Mouse (Mus musculus) erythroblast, embryonic 14.5 days (primary cell): ENCODE data around the gene Rab40c. TPM values are rescaled to one million over a fixed set of nuclear protein-coding genes. Genes with fewer than 3 reads are reported as not detected.

Experiments
- H3K27me3 ChIP-seq: 2 replicates; pipeline ENCODE4 v1.6.1; 2012; ENCODE audit warnings: inconsistent platforms; ENCODE audit not compliant: control insufficient read depth
- H3K36me3 ChIP-seq: 2 replicates; pipeline ENCODE4 v1.6.1; 2012; ENCODE audit warnings: mild to moderate bottlenecking, inconsistent platforms; ENCODE audit not compliant: control insufficient read depth
- H3K4me1 ChIP-seq: 2 replicates; pipeline ENCODE4 v1.6.1; 2012; ENCODE audit warnings: inconsistent platforms; ENCODE audit not compliant: control insufficient read depth
- H3K4me3 ChIP-seq: replicated peaks from 2 replicates; pipeline ENCODE3; 2012; ENCODE audit warnings: moderate library complexity, mild to moderate bottlenecking, inconsistent platforms
- H3K9me3 ChIP-seq: 2 replicates; pipeline ENCODE4 v1.6.1; 2012; ENCODE audit warnings: low read length, inconsistent platforms, mixed read lengths; ENCODE audit not compliant: control insufficient read depth
- GATA1 ChIP-seq: IDR thresholded peaks from 2 replicates; pipeline ENCODE4 v1.6.1; 2012; ENCODE audit warnings: low read length, inconsistent platforms, mixed read lengths
- TAL1 ChIP-seq: IDR thresholded peaks from 3 replicates; pipeline ENCODE4 v1.6.1; 2012; ENCODE audit warnings: low read length, inconsistent platforms, mixed read lengths
- polyA plus RNA-seq: library from polyadenylated mRNA; stranded (reverse); fragments of >175 nt; gene quantifications from 2 replicates; pipeline ENCODE4 v1.2.3, GENCODE M21; 2012

Gene Rab40c
- polyA plus RNA-seq, 1 experiment, result 0.68 TPM

DNA sequence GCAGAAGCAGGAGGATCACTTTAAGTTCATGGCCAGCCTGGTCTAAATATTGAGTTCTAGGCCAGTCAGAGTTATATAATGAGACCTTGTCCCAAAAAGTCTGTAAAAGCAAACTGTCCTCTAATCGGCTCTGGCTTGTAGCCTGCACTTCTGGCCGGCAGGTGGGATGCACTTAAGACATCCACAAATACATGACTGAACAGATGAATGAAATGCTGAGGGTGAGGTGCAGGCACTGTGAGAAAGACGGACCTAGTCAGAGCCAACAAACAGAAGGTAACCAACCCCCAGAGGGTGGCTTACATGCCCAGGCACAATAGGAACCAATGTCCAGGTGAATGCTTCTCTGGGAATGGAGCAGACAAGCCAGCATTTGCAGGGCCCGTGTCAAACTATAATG lies 5.2 kb downstream of the Rab40c start:
- H3K4me3 ChIP-seq, result no peak overlapping the region
- H3K27me3 ChIP-seq, result no peaks in the 10 kb centered on the region
- peaks cover 13% of the 10 kb centered on the region for H3K36me3 ChIP-seq
- no peak for TF ChIP-seq TAL1
- no peaks in the 10 kb centered on the region for H3K9me3 ChIP-seq
- peaks cover 55% of the 10 kb centered on the region for H3K4me1 ChIP-seq

DNA sequence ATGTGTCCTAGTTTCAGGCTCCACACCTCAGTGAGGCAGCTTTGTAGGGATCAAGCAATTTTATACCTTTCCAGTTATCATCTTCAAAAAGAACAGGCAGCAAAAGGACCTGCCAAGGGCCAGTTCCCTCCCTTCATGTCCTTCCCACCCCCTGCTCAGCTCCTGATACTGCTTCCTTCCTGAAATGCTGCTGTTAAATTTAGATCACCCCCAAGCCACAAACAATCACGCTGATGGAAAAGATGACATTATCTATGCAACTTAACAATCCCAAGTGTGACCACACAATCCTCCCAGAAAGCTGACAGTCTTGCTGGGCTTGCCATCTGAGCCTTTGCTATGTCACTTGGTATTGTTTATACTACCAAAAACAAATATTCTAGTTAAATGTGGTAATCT lies 5.7 kb downstream of the Rab40c start:
- peaks cover 13% of the 10 kb centered on the region for H3K36me3 ChIP-seq
- TF ChIP-seq GATA1 (no peak), TAL1 (no peak)
- no peaks in the 10 kb centered on the region for H3K9me3 ChIP-seq
- H3K27me3 ChIP-seq, result no peaks in the 10 kb centered on the region
- H3K4me3 ChIP-seq, result no peak overlapping the region
- peaks cover 51% of the 10 kb centered on the region for H3K4me1 ChIP-seq

DNA sequence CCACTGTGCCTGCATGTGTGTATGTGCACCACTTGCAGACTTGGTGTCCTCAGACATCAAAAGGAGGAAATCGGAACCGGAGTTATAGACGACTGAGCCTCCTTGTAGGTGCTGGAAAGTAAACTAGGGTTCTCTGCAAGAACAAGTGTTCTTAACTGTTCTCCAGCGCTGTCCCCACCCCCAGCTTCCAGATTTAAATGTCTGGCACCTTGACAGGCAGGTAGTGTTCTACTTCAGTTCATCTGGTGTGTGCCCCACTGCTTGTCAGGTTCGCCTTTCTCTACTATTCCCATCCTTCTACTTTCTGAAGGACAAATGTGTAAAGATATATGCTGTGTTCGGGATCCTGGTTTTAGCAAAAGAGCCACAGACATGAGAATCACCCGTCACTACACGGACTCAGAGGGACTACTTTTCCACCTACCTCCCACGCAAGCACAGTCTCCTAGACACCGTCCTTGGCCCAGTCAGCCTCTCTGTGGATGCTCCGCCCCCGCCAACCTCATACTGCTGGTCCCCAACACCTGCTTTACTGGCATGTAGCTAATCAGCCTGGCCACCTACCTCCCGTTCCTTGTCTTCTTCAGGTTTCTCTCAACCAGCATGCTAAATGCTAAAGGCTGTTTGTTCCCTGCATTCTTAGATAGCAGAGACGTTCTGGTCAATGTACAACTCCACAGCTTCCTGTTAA lies 6.2 kb downstream of the Rab40c start:
- TF ChIP-seq TAL1 (no peak), GATA1 (no peak)
- H3K36me3 ChIP-seq, result peaks cover 13% of the 10 kb centered on the region
- no peaks in the 10 kb centered on the region for H3K9me3 ChIP-seq
- no peak overlapping the region for H3K4me3 ChIP-seq
- H3K27me3 ChIP-seq, result no peaks in the 10 kb centered on the region
- H3K4me1 ChIP-seq, result peaks cover 45% of the 10 kb centered on the region

DNA sequence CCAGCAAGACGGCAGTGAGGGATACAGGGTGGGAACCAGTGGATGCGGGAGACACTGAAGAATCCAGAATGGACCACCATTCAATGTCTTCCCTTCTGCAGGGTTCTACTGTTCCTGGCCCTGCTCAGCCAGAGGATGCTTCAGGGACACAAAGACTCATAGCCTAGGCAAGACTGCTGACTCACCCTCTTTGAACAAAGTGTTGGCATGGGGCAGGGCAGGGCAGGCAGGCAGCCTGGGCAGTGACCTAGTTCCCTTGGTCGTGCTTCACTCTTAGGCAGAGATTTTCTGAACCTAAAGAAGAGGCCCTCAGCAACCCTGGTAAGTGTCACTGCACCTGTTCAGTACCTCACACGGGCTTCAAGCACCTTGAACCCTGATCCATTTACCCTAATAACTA lies 7.7 kb downstream of the Rab40c start:
- H3K4me1 ChIP-seq, result peaks cover 30% of the 10 kb centered on the region
- peaks cover 9% of the 10 kb centered on the region for H3K36me3 ChIP-seq
- no peaks in the 10 kb centered on the region for H3K27me3 ChIP-seq
- no peak overlapping the region for H3K4me3 ChIP-seq
- no peaks in the 10 kb centered on the region for H3K9me3 ChIP-seq
- TF ChIP-seq TAL1, result no peak
- TF ChIP-seq GATA1, result no peak

DNA sequence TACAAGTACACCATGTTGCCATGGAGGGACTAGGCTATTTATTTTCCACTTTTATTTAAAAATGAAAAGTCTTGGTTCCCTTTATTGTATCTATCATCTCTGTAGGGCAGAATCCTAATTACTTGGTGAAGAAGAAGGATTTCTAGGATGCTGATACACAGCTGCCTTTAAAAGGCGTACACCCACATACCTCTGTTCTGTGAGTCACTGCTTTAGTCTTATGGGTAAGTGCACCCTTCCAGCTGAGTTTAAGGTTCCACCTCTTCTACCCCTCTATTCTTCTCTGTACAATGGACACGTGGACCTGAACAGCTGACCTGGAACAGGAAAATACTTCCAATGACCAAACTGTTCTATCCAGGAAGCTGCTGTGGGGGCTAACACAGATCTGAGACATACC lies 11.9 kb downstream of the Rab40c start:
- Histone ChIP-seq H3K9me3 (no peaks in the 10 kb centered on the region), H3K27me3 (no peaks in the 10 kb centered on the region), H3K36me3 (peaks cover 4% of the 10 kb centered on the region), H3K4me3 (no peak overlapping the region), H3K4me1 (peaks cover 16% of the 10 kb centered on the region)
- TF ChIP-seq GATA1, result no peak
- TF ChIP-seq TAL1, result no peak

DNA sequence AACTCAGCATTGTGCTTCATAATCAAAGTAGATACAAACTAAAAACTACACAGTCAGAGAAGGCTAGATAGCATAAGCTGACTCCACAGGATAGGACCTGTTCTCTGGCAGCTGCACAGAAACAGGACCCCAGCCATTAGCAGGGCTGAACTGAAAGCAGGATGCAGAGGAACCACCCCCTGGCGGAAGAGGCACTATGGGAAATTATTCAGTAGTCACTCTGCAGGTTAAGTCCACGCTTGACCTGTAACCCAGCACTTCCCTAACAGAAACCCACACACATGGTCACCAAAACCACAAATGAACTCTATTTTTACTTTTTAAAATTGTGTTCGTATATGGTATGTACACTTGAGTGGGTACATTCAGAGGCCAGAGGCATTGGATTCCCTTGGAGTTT lies 16.5 kb downstream of the Rab40c start:
- Histone ChIP-seq H3K4me1 (peaks cover 6% of the 10 kb centered on the region), H3K27me3 (no peaks in the 10 kb centered on the region), H3K9me3 (no peaks in the 10 kb centered on the region; the same call in 1 of the 2 replicates), H3K36me3 (peaks cover 16% of the 10 kb centered on the region), H3K4me3 (no peak overlapping the region)
- TF ChIP-seq GATA1 (no peak), TAL1 (no peak)

DNA sequence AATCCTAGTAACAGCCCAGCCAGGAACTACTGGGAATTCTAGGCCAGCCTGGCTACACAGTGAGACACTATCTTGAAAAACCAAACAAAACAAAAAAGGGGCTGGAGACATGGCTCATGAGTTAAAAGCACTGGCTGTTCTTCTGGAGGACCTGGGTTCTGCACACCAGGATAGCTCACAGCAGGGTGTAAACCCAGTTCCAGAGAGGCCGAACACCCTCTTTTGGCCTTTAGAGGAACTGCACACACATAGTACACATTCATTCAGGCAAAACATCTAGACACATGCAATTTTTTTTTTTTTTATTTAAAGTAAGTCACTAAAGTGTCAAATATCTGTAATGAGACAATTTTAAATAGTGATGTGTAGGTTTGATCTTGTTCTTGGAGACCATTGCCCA lies 19.3 kb downstream of the Rab40c start:
- no peaks in the 10 kb centered on the region; the same call in 1 of the 2 replicates for H3K9me3 ChIP-seq
- H3K36me3 ChIP-seq, result peaks cover 12% of the 10 kb centered on the region
- TF ChIP-seq GATA1, result no peak
- TF ChIP-seq TAL1, result no peak
- H3K27me3 ChIP-seq, result no peaks in the 10 kb centered on the region
- H3K4me1 ChIP-seq, result peaks cover 6% of the 10 kb centered on the region
- H3K4me3 ChIP-seq, result no peak overlapping the region

DNA sequence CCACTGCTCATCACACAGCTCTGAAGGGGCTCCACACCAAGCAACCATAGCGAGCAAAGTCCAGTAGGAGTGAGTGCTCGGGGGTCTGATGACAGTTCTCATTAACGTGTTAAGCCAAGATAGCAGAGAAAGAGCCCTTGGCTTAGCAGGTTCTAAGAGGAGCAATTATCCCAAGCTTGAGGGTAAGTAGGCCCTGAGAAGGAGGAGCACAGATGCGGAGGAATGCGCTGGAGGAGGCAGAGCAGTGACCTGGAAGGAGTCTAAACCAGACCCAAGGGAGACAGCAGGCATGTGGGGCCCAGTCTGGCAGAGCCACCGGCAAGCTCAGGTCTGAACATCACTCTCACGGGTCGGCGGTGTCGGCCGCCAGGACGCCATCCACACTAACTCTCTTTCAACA lies 23.6 kb downstream of the Rab40c start:
- Histone ChIP-seq H3K36me3 (peaks cover 14% of the 10 kb centered on the region), H3K27me3 (no peaks in the 10 kb centered on the region), H3K4me3 (no peak overlapping the region), H3K4me1 (peaks cover 9% of the 10 kb centered on the region), H3K9me3 (no peaks in the 10 kb centered on the region; the same call in 1 of the 2 replicates)
- TF ChIP-seq GATA1, result no peak
- no peak for TF ChIP-seq TAL1

DNA sequence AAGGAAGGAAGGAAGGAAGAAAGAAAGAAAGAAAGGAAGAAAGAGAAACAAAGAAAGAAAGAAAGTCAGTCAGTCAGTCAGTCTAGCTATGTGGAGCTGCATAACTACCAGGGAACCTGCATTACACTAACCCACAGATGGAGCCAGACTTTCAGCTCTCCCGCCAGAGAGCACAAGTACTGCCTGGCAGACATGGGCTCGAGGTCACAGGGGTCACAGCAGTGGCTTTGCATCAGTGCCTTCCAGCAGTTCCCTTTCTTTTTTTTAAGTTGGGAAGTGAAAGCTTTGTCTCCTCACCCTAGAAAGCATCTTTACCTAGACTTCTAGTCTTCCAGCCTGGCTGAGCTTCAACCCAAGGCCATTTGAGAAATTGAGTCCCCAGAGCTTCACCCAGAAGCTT lies 24.1 kb downstream of the Rab40c start:
- peaks cover 9% of the 10 kb centered on the region for H3K36me3 ChIP-seq
- no peak for TF ChIP-seq TAL1
- TF ChIP-seq GATA1, result no peak
- no peaks in the 10 kb centered on the region for H3K27me3 ChIP-seq
- H3K4me1 ChIP-seq, result peaks cover 9% of the 10 kb centered on the region
- no peak overlapping the region for H3K4me3 ChIP-seq
- no peaks in the 10 kb centered on the region for H3K9me3 ChIP-seq

DNA sequence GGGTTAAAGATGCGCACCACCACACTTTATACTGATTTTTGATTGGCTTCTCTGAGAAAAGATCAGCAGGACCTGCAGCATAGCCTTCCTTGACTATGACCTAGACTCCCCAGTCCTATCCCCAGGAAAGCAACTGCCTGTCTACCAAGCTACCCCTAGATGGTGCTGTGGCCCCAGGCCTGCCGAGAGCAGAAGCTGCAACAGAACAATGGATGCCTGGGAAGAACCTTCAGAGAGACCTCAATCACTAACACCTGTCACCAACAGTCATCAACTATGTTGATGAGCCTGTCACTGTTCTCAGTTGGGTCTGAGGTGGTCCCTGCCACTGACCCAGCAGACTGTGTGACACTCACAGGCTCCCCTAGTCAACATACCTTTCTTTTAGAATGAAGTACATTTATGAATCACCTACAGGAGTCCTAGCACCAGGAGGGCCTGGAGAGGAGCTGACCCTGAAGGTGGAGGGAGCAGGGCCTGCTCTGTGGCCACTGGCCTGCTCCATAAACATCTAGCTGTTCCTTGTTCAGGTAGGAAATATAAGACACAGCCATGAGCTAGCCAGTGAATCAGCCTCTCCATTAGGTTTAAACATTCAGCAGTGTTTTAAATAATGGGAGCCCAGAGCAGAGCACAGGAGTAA lies 25.4 kb downstream of the Rab40c start:
- Histone ChIP-seq H3K4me3 (no peak overlapping the region), H3K36me3 (peaks cover 10% of the 10 kb centered on the region), H3K9me3 (no peaks in the 10 kb centered on the region), H3K4me1 (peaks cover 9% of the 10 kb centered on the region), H3K27me3 (no peaks in the 10 kb centered on the region)
- TF ChIP-seq GATA1, result no peak
- TF ChIP-seq TAL1, result no peak
